Mouse (Mus musculus) left cerebral cortex, adult 9 months (tissue): Measurements from ENCODE around the gene Ace3.
"Not testable (repeated sequence)": the region's sequence is repeated elsewhere in the genome, so short reads cannot be mapped to it uniquely, and the experiment has no call there.

Experiments used
- DNase-seq, 2 experiments: peaks; one replicate each; pipeline ENCODE4 v3.0.0; 2022; ENCODE audit warnings: low spot score in 2 of 2

The Ace3 gene

GRCm38 (mm10) chr11:105978634-105979033 is 15.8 kb upstream of the Ace3 start:
- no peak for DNase-seq

- no peak for DNase-seq
These were observed 10.0 kb upstream of the Ace3 start for GRCm38 (mm10) chr11:105984452-105984851.

GRCm38 (mm10) chr11:105987446-105987845 is 7.0 kb upstream of the Ace3 start:
- no peak for DNase-seq

GRCm38 (mm10) chr11:105989446-105989845 is 5.0 kb upstream of the Ace3 start:
- no peak for DNase-seq

GRCm38 (mm10) chr11:105990231-105990630 is 4.2 kb upstream of the Ace3 start:
- no peak for DNase-seq

GRCm38 (mm10) chr11:106000062-106000461 is 5.6 kb downstream of the Ace3 start:
- DNase-seq: no peak

GRCm38 (mm10) chr11:106001718-106002117 is 7.2 kb downstream of the Ace3 start:
- DNase-seq: peak in 1 of 2 experiments; percentile 47

GRCm38 (mm10) chr11:106004576-106004975 is 10.1 kb downstream of the Ace3 start:
- no peak for DNase-seq

GRCm38 (mm10) chr11:106005970-106006369 is 11.5 kb downstream of the Ace3 start:
- no peak for DNase-seq

GRCm38 (mm10) chr11:106007821-106008220 is 13.3 kb downstream of the Ace3 start, which contains the start of gene Kcnh6:
TSS of gene Kcnh6 (plus strand) at chr11:106008124.
- no peak for DNase-seq

GRCm38 (mm10) chr11:106012711-106013110 is 18.2 kb downstream of the Ace3 start:
- no peak for DNase-seq

GRCm38 (mm10) chr11:106013556-106014225 is 19.2 kb downstream of the Ace3 start:
- DNase-seq: peak in 1 of 2 experiments; percentile 38

GRCm38 (mm10) chr11:106016440-106016839 is 22.0 kb downstream of the Ace3 start:
- no peak for DNase-seq

GRCm38 (mm10) chr11:106020051-106020763 is 25.7 kb downstream of the Ace3 start:
- DNase-seq: peak in 1 of 2 experiments; percentile 59

GRCm38 (mm10) chr11:106025774-106026173 is 31.3 kb downstream of the Ace3 start:
- DNase-seq: no peak

GRCm38 (mm10) chr11:106026465-106027151 is 32.1 kb downstream of the Ace3 start:
- DNase-seq: peak in 1 of 2 experiments; percentile 77

GRCm38 (mm10) chr11:106027607-106028006 is 33.1 kb downstream of the Ace3 start:
- DNase-seq: no peak

- DNase-seq: not testable (repeated sequence)
These were observed 37.6 kb downstream of the Ace3 start for GRCm38 (mm10) chr11:106032074-106032473.

- DNase-seq: peak in 1 of 2 experiments; percentile 49
These were observed 39.0 kb downstream of the Ace3 start for GRCm38 (mm10) chr11:106033491-106033919.

GRCm38 (mm10) chr11:106034986-106035385 is 40.5 kb downstream of the Ace3 start:
- no peak for DNase-seq

- peak; percentile 96 to 100 for DNase-seq
These were observed 42.3 kb downstream of the Ace3 start, which contains the start of gene Dcaf7 for GRCm38 (mm10) chr11:106036548-106037417. TSS of gene Dcaf7 (plus strand) at chr11:106036872.
